Mouse (Mus musculus): Measurements from ENCODE around the gene Doc2a. TPM values are rescaled to one million over a fixed set of nuclear protein-coding genes. Genes with fewer than 3 reads are reported as not detected.

The Doc2a gene
- polyA plus RNA-seq, 1 experiment from 2014 or later: 0.75 TPM

- Histone ChIP-seq H3K9ac (replicated peaks; ENCODE audit: low read depth, low read length) (no peak overlapping the region), H3K9me3 (ENCODE audit: control insufficient read depth, low read depth, low read length) (no peaks in the 10 kb centered on the region), H3K4me3 (ENCODE audit: low read depth, low read length) (peak overlapping the region; percentile 25), H3K36me3 (ENCODE audit: control insufficient read depth, insufficient read depth, low read length) (no peaks in the 10 kb centered on the region), H3K4me2 (replicated peaks; ENCODE audit: low read depth, low read length) (peak overlapping the region; percentile 46), H3K4me1 (ENCODE audit: control insufficient read depth, insufficient read depth, low read length) (no peaks in the 10 kb centered on the region), H3K27me3 (ENCODE audit: control insufficient read depth, insufficient read depth, low read length) (no peaks in the 10 kb centered on the region), H3K27ac (ENCODE audit: low read length) (no peak overlapping the region)
- ATAC-seq (ENCODE audit: insufficient number of reproducible peaks, insufficient read depth, low FRiP score, low read depth): peak; percentile 81; the same call in 1 of the 2 replicates
- whole genome bisulfite sequencing: under 1% methylated on average over 21 of the region's 21 CpGs
Observed at GRCm38 (mm10) chr7:126832036-126832598, 15.1 kb upstream of the Doc2a start.

DNA sequence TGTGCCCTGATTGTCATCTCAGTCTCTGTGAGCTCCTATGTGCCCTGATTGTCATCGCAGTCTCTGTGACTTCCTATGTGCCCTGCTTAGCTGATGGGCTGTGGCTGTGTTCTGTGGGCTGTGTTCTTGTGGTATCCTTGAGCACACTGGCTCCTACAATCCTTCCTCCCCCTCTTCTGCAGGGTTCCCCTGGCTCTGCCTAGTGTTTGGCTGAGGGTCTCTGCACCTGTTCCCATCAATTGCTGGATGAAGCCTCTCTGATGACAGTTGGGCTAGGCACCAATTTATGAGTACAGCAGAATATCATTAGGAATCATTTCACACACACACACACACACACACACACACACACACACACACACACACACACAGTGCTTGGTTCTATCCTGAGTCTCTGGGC, 13.9 kb upstream of the Doc2a start:
- H3K36me3 ChIP-seq (ENCODE audit: control insufficient read depth, insufficient read depth, low read length): no peaks in the 10 kb centered on the region
- H3K9me3 ChIP-seq (ENCODE audit: control insufficient read depth, low read depth, low read length): no peaks in the 10 kb centered on the region
- WGBS: 80% methylated on average over 1 of the region's 1 CpGs
- no peak overlapping the region for H3K4me2 ChIP-seq (replicated peaks; ENCODE audit: low read depth, low read length)
- H3K4me1 ChIP-seq (ENCODE audit: control insufficient read depth, insufficient read depth, low read length): no peaks in the 10 kb centered on the region
- no peak for ATAC-seq (ENCODE audit: insufficient number of reproducible peaks, insufficient read depth, low FRiP score, low read depth)
- H3K27me3 ChIP-seq (ENCODE audit: control insufficient read depth, insufficient read depth, low read length): no peaks in the 10 kb centered on the region
- no peak overlapping the region for H3K9ac ChIP-seq (replicated peaks; ENCODE audit: low read depth, low read length)
- H3K4me3 ChIP-seq (ENCODE audit: low read depth, low read length): no peak overlapping the region
- H3K27ac ChIP-seq (ENCODE audit: low read length): no peak overlapping the region

DNA sequence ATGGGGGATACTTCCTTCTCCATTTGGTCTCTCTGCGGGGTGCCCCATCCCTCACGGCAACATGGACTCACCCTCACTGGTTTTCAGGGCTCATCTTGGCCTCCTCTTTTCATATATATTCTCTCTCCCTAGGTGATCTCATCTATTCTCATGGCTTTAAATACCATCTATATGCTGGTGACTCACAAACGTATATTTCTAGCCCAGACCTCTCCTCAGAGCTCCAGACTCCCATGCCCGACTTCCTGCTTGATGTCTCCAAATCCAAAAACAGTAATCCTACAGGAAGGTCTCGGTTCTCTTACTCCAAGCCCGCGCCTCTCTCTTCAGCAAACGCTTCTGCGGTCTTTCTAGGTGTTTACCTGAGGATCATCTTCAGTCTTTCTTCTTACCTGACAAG, 3.9 kb upstream of the Doc2a start:
- Histone ChIP-seq H3K9ac (replicated peaks; ENCODE audit: low read depth, low read length) (no peak overlapping the region), H3K4me2 (replicated peaks; ENCODE audit: low read depth, low read length) (no peak overlapping the region), H3K9me3 (ENCODE audit: control insufficient read depth, low read depth, low read length) (no peaks in the 10 kb centered on the region), H3K4me3 (ENCODE audit: low read depth, low read length) (no peak overlapping the region), H3K27ac (ENCODE audit: low read length) (no peak overlapping the region), H3K4me1 (ENCODE audit: control insufficient read depth, insufficient read depth, low read length) (peaks cover 8% of the 10 kb centered on the region; the same call in 1 of the 2 replicates), H3K27me3 (ENCODE audit: control insufficient read depth, insufficient read depth, low read length) (peaks cover 2% of the 10 kb centered on the region; the same call in 1 of the 2 replicates), H3K36me3 (ENCODE audit: control insufficient read depth, insufficient read depth, low read length) (no peaks in the 10 kb centered on the region)
- 71% methylated on average over 9 of the region's 9 CpGs for whole genome bisulfite sequencing
- no peak for ATAC-seq (ENCODE audit: insufficient number of reproducible peaks, insufficient read depth, low FRiP score, low read depth)

DNA sequence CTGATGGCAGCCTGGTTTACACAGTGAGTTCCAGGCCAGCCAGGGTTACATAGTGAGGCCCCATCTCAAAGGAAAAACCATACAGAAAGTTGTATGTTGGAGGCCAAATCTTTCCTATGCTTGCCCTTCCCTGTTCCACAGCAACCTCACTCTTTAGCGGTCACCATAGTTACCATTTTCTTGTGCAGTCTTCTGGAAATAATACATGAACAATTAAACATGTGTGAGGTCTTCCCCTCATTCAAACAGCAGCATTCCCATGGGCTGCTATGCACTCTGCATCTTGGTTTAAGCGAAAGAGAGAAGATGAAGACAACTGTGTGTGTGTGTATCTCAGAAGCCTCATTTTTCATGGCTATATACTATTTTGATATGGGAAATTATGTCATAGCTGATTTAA, 1.7 kb upstream of the Doc2a start:
- Histone ChIP-seq H3K9ac (replicated peaks; ENCODE audit: low read depth, low read length) (no peak overlapping the region), H3K4me2 (replicated peaks; ENCODE audit: low read depth, low read length) (no peak overlapping the region), H3K27ac (ENCODE audit: low read length) (no peak overlapping the region), H3K36me3 (ENCODE audit: control insufficient read depth, insufficient read depth, low read length) (no peaks in the 10 kb centered on the region), H3K4me3 (ENCODE audit: low read depth, low read length) (no peak overlapping the region), H3K4me1 (ENCODE audit: control insufficient read depth, insufficient read depth, low read length) (peaks cover 10% of the 10 kb centered on the region; the same call in 1 of the 2 replicates), H3K27me3 (ENCODE audit: control insufficient read depth, insufficient read depth, low read length) (peaks cover 12% of the 10 kb centered on the region), H3K9me3 (ENCODE audit: control insufficient read depth, low read depth, low read length) (no peaks in the 10 kb centered on the region)
- ATAC-seq (ENCODE audit: insufficient number of reproducible peaks, insufficient read depth, low FRiP score, low read depth): no peak
- WGBS: 90% methylated on average over 2 of the region's 2 CpGs

- Histone ChIP-seq H3K36me3 (ENCODE audit: control insufficient read depth, insufficient read depth, low read length) (peaks cover 6% of the 10 kb centered on the region), H3K4me2 (replicated peaks; ENCODE audit: low read depth, low read length) (peak overlapping the region; percentile 99), H3K27ac (ENCODE audit: low read length) (no peak overlapping the region), H3K9ac (replicated peaks; ENCODE audit: low read depth, low read length) (peak overlapping the region; percentile 52), H3K27me3 (ENCODE audit: control insufficient read depth, insufficient read depth, low read length) (peaks cover 12% of the 10 kb centered on the region), H3K4me1 (ENCODE audit: control insufficient read depth, insufficient read depth, low read length) (peaks cover 10% of the 10 kb centered on the region; the same call in 1 of the 2 replicates), H3K9me3 (ENCODE audit: control insufficient read depth, low read depth, low read length) (no peaks in the 10 kb centered on the region), H3K4me3 (ENCODE audit: low read depth, low read length) (peak overlapping the region; percentile 50)
- WGBS: under 1% methylated on average over 74 of the region's 74 CpGs
- ATAC-seq (ENCODE audit: insufficient number of reproducible peaks, insufficient read depth, low FRiP score, low read depth): peak; percentile 15; the same call in 1 of the 2 replicates
Observed at GRCm38 (mm10) chr7:126847421-126848398, 494 bp downstream of the Doc2a start.

DNA sequence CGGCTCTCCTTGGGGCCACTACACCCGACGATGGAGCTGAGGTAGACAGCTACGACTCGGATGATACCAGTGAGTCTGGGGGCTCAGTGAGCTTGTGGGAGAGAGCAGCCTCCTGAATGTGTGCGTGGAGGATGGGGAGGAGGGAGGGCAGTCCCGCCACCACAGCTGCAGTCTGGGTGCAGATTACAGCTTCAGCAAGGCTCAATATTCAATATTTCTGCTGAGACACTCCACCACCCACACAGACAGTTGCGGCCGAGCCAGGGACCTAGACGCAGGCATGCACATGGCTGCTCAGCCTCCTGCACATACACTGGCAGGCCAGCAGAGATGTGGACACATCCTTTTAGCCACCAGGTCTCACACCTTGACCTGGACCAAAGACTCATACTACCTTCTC, 1.6 kb downstream of the Doc2a start:
- Histone ChIP-seq H3K36me3 (ENCODE audit: control insufficient read depth, insufficient read depth, low read length) (peaks cover 17% of the 10 kb centered on the region), H3K4me3 (ENCODE audit: low read depth, low read length) (peak overlapping the region; percentile 50), H3K4me2 (replicated peaks; ENCODE audit: low read depth, low read length) (peak overlapping the region; percentile 99; the same call in 1 of the 2 replicates), H3K9me3 (ENCODE audit: control insufficient read depth, low read depth, low read length) (no peaks in the 10 kb centered on the region), H3K27ac (ENCODE audit: low read length) (no peak overlapping the region), H3K4me1 (ENCODE audit: control insufficient read depth, insufficient read depth, low read length) (peaks cover 10% of the 10 kb centered on the region; the same call in 1 of the 2 replicates), H3K9ac (replicated peaks; ENCODE audit: low read depth, low read length) (no peak overlapping the region), H3K27me3 (ENCODE audit: control insufficient read depth, insufficient read depth, low read length) (peaks cover 12% of the 10 kb centered on the region)
- 21% methylated on average over 10 of the region's 10 CpGs for WGBS
- ATAC-seq (ENCODE audit: insufficient number of reproducible peaks, insufficient read depth, low FRiP score, low read depth): no peak

GRCm38 (mm10) chr7:126850161-126850560, 2.9 kb downstream of the Doc2a start:
- H3K36me3 ChIP-seq (ENCODE audit: control insufficient read depth, insufficient read depth, low read length): peaks cover 25% of the 10 kb centered on the region
- WGBS: 80% methylated on average over 6 of the region's 6 CpGs
- H3K4me1 ChIP-seq (ENCODE audit: control insufficient read depth, insufficient read depth, low read length): peaks cover 10% of the 10 kb centered on the region; the same call in 1 of the 2 replicates
- H3K9ac ChIP-seq (replicated peaks; ENCODE audit: low read depth, low read length): no peak overlapping the region
- peaks cover 12% of the 10 kb centered on the region for H3K27me3 ChIP-seq (ENCODE audit: control insufficient read depth, insufficient read depth, low read length)
- no peaks in the 10 kb centered on the region for H3K9me3 ChIP-seq (ENCODE audit: control insufficient read depth, low read depth, low read length)
- no peak overlapping the region for H3K27ac ChIP-seq (ENCODE audit: low read length)
- no peak overlapping the region for H3K4me3 ChIP-seq (ENCODE audit: low read depth, low read length)
- no peak for ATAC-seq (ENCODE audit: insufficient number of reproducible peaks, insufficient read depth, low FRiP score, low read depth)
- no peak overlapping the region for H3K4me2 ChIP-seq (replicated peaks; ENCODE audit: low read depth, low read length)

GRCm38 (mm10) chr7:126851192-126851591, 4.0 kb downstream of the Doc2a start:
- H3K36me3 ChIP-seq (ENCODE audit: control insufficient read depth, insufficient read depth, low read length): peaks cover 31% of the 10 kb centered on the region
- ATAC-seq (ENCODE audit: insufficient number of reproducible peaks, insufficient read depth, low FRiP score, low read depth): no peak
- no peak overlapping the region for H3K9ac ChIP-seq (replicated peaks; ENCODE audit: low read depth, low read length)
- peaks cover 12% of the 10 kb centered on the region for H3K27me3 ChIP-seq (ENCODE audit: control insufficient read depth, insufficient read depth, low read length)
- no peak overlapping the region for H3K27ac ChIP-seq (ENCODE audit: low read length)
- WGBS: 48% methylated on average over 12 of the region's 12 CpGs
- H3K4me3 ChIP-seq (ENCODE audit: low read depth, low read length): no peak overlapping the region
- H3K4me1 ChIP-seq (ENCODE audit: control insufficient read depth, insufficient read depth, low read length): peaks cover 10% of the 10 kb centered on the region; the same call in 1 of the 2 replicates
- no peak overlapping the region for H3K4me2 ChIP-seq (replicated peaks; ENCODE audit: low read depth, low read length)
- no peaks in the 10 kb centered on the region for H3K9me3 ChIP-seq (ENCODE audit: control insufficient read depth, low read depth, low read length)
